Mouse (Mus musculus) hindbrain, embryonic 16.5 days (tissue): Measurements from ENCODE around the gene Cox19. TPM values are rescaled to one million over a fixed set of nuclear protein-coding genes. Genes with fewer than 3 reads are reported as not detected.

Experiments used
- ATAC-seq: fragments of 200-750 bp; cut with Nextera tagmentation; 2 replicates; pipeline ENCODE4 v1.8.0; 2017; ENCODE audit warnings: moderate TSS enrichment, moderate library complexity
- H3K27ac ChIP-seq: fragments of 300-500 bp; sonication (generic); 2 replicates; pipeline ENCODE4 v1.5.1; 2014; ENCODE audit warnings: low read depth, mild to moderate bottlenecking, control low read depth, low read length, moderate library complexity
- H3K27me3 ChIP-seq: fragments of 300-500 bp; sonication (generic); replicated peaks from 2 replicates; pipeline ENCODE4 v1.6.1; 2014; ENCODE audit warnings: low read length; ENCODE audit not compliant: control insufficient read depth, insufficient read depth
- H3K36me3 ChIP-seq: fragments of 300-500 bp; sonication (generic); 2 replicates; pipeline ENCODE4 v1.6.1; 2014; ENCODE audit warnings: mild to moderate bottlenecking, low read length, moderate library complexity, mixed read lengths; ENCODE audit not compliant: control insufficient read depth, insufficient read depth
- H3K4me1 ChIP-seq: fragments of 300-500 bp; sonication (generic); 2 replicates; pipeline ENCODE4 v1.6.1; 2014; ENCODE audit warnings: low read depth, low read length; ENCODE audit not compliant: control insufficient read depth, insufficient read depth
- H3K4me2 ChIP-seq: fragments of 300-500 bp; sonication (generic); 2 replicates; pipeline ENCODE4 v1.6.1; 2014; ENCODE audit warnings: mild to moderate bottlenecking, low read length, control low read depth, moderate library complexity
- H3K4me3 ChIP-seq: fragments of 300-500 bp; sonication (generic); 2 replicates; pipeline ENCODE4 v1.5.1; 2014; ENCODE audit warnings: mild to moderate bottlenecking, low read length, control low read depth, moderate library complexity
- H3K9ac ChIP-seq: fragments of 300-500 bp; sonication (generic); 2 replicates; pipeline ENCODE4 v1.6.1; 2014; ENCODE audit warnings: low read depth, mild to moderate bottlenecking, control low read depth, low read length, moderate library complexity
- H3K9me3 ChIP-seq: fragments of 300-500 bp; sonication (generic); 2 replicates; pipeline ENCODE4 v1.6.1; 2014; ENCODE audit warnings: mild to moderate bottlenecking, low read length, moderate library complexity; ENCODE audit not compliant: control insufficient read depth
- WGBS: fragments of 180-500 bp; shearing (Covaris S2); extraction: QIAGEN DNeasy Blood & Tissue Kit; methylation state at CpG from one replicate; pipeline ENCODE4 v1.1.7; 2014; 5-methylcytosine and 5-hydroxymethylcytosine counted together
- microRNA counts: library from miRNA; unstranded; fragments of <30 nt; microRNA quantifications from one replicate; lab custom pipeline; 2016
- microRNA-seq: library from miRNA; unstranded; fragments of <30 nt; microRNA quantifications from one replicate; pipeline ENCODE4, GENCODE M21; 2017
- polyA plus RNA-seq: library from polyadenylated mRNA; unstranded; fragments of >200 nt; fragmentation: Nextera tagmentation; extraction: Ambion mirVana; gene quantifications from 2 replicates; pipeline ENCODE4 v1.2.1, GENCODE M21; 2015

Gene Cox19
- polyA plus RNA-seq, 1 experiment from 2014 or later = 95.1 TPM

GRCm38 (mm10) chr5:139290467-139291259, 60.6 kb downstream of the Cox19 start:
- Histone ChIP-seq H3K4me3 (no peak overlapping the region), H3K4me1 (no peaks in the 10 kb centered on the region), H3K4me2 (no peak overlapping the region), H3K27ac (no peak overlapping the region), H3K9me3 (no peaks in the 10 kb centered on the region), H3K27me3 (no peaks in the 10 kb centered on the region), H3K9ac (no peak overlapping the region), H3K36me3 (peaks cover 6% of the 10 kb centered on the region)
- 87% methylated on average over 12 of the region's 12 CpGs for WGBS
- no peak for ATAC-seq

GRCm38 (mm10) chr5:139288591-139288990, 62.6 kb downstream of the Cox19 start:
- Histone ChIP-seq H3K36me3 (peaks cover 6% of the 10 kb centered on the region), H3K27ac (no peak overlapping the region), H3K9me3 (no peaks in the 10 kb centered on the region), H3K27me3 (no peaks in the 10 kb centered on the region), H3K9ac (no peak overlapping the region), H3K4me3 (no peak overlapping the region), H3K4me2 (no peak overlapping the region), H3K4me1 (no peaks in the 10 kb centered on the region)
- WGBS = 79% methylated on average over 4 of the region's 4 CpGs
- ATAC-seq = no peak

DNA sequence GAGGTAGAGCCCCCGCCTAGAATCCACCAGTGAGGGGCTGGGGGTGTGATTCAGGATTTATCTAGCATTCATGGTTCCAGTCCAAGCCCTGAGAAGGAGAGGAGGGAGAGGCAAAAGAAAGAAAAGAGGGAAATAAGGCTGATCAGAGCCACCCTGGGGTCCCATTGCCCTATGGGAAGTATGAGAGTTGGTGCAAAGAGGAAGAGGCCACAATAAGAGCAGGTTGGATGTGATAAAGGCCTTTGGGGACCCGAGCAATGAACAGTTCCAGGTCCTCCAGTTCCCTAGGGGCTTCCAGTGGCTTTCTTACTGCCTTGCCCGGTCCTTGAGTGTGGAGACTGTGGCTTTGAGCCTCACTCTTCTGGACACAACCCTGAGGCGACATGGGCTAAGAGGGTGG, 63.4 kb downstream of the Cox19 start:
- Histone ChIP-seq H3K36me3 (peaks cover 2% of the 10 kb centered on the region), H3K4me3 (no peak overlapping the region), H3K4me1 (no peaks in the 10 kb centered on the region), H3K27me3 (no peaks in the 10 kb centered on the region), H3K9ac (no peak overlapping the region), H3K9me3 (no peaks in the 10 kb centered on the region), H3K27ac (no peak overlapping the region), H3K4me2 (no peak overlapping the region)
- 90% methylated on average over 4 of the region's 4 CpGs for WGBS
- no peak for ATAC-seq

DNA sequence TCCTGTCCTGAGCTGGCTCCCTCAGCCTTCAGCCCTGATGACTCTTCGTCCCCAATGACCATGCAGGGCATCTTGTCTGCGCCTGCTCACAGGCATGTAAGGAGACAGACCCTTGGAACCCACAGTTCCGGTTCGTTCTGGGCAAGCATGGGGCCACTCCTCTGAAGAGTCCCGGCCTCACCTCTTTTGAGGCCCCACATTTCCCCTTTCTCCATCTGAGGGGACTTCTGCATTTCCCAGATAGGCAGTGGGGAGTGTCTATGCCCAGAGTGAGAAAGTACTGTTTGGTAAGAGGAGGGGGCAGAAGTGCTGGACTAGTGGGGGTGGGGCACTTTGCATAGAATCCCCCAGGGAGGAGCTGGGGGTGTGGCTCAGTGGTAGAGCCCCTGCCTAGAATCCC, 64.1 kb downstream of the Cox19 start:
- no peak for ATAC-seq
- H3K27me3 ChIP-seq = no peaks in the 10 kb centered on the region
- no peaks in the 10 kb centered on the region for H3K4me1 ChIP-seq
- 92% methylated on average over 5 of the region's 5 CpGs for WGBS
- H3K9me3 ChIP-seq = no peaks in the 10 kb centered on the region
- H3K4me3 ChIP-seq = no peak overlapping the region
- H3K27ac ChIP-seq = no peak overlapping the region
- H3K9ac ChIP-seq = no peak overlapping the region
- peaks cover 2% of the 10 kb centered on the region; the same call in 1 of the 2 replicates for H3K36me3 ChIP-seq
- no peak overlapping the region for H3K4me2 ChIP-seq

MicroRNAs within 50 kb of the gene (microRNA counts, 519-probe panel; counts per million panel counts)
- microRNA mmu-miR-339-3p (lab: Ali Mortazavi, UCI) (602 counts per million, percentile 2 among the panel's probes with 10 or more counts), microRNA mmu-miR-339-5p (lab: Ali Mortazavi, UCI) (703 counts per million, percentile 3 among the panel's probes with 10 or more counts)

Small RNA genes lying within 50 kb of the gene (microRNA-seq; reads per million reads assigned to microRNA genes)
- 349 reads per million, percentile 66 among the genes with 10 or more reads in this experiment for gene Mir339

Other genes starting within 250 kb of the Cox19 start
- 332 and 333 TPM in 2 replicates for gene Prkar1b, start 201.4 kb downstream of the Cox19 start, polyA plus RNA-seq
- 2.6 and 5.1 TPM in 2 replicates for gene Dnaaf5, start 201.2 kb downstream of the Cox19 start, polyA plus RNA-seq
- gene Sun1, start 150.8 kb downstream of the Cox19 start, polyA plus RNA-seq = 40.9 and 44.7 TPM in 2 replicates
- gene Get4, start 99.1 kb downstream of the Cox19 start, polyA plus RNA-seq = 124 and 125 TPM in 2 replicates
- gene Adap1, start 25.8 kb downstream of the Cox19 start, polyA plus RNA-seq = 57.5 and 66.5 TPM in 2 replicates
- gene Cyp2w1, start 1.2 kb upstream of the Cox19 start, polyA plus RNA-seq = not detected in 2 replicates
- 3.1 and 4.0 TPM in 2 replicates for gene Gpr146, start 26.3 kb upstream of the Cox19 start, polyA plus RNA-seq
- 0.26 and 0.64 TPM in 2 replicates for gene C130050O18Rik, start 53.9 kb upstream of the Cox19 start, polyA plus RNA-seq
- gene Gper1, start 71.7 kb upstream of the Cox19 start, polyA plus RNA-seq = 7.8 and 9.4 TPM in 2 replicates
- gene 3110082I17Rik, start 109.1 kb upstream of the Cox19 start, polyA plus RNA-seq = 18.4 and 20.3 TPM in 2 replicates
- 24.5 and 29.3 TPM in 2 replicates for gene Zfand2a, start 133.1 kb upstream of the Cox19 start, polyA plus RNA-seq
- gene Uncx, start 192.1 kb upstream of the Cox19 start, polyA plus RNA-seq = 24.9 and 26.7 TPM in 2 replicates